Mouse (Mus musculus) midbrain, embryonic 14.5 days (tissue): Measurements from ENCODE around the gene Fn1. TPM values are rescaled to one million over a fixed set of nuclear protein-coding genes. Genes with fewer than 3 reads are reported as not detected.
A peak's percentile ranks its signal among the peaks of the same experiment; 100 is the strongest.

Source experiments
- ATAC-seq: fragments of 200-750 bp; cut with Nextera tagmentation; 2 replicates; pipeline ENCODE4 v1.8.0; 2017; ENCODE audit warnings: moderate number of reproducible peaks, moderate library complexity; ENCODE audit not compliant: low FRiP score, low TSS enrichment
- DNase-seq: peaks from one replicate; pipeline ENCODE4 v3.0.0-alpha.2; 2015
- H3K27ac ChIP-seq: fragments of 300-500 bp; sonication (generic); replicated peaks from 2 replicates; pipeline ENCODE4 v1.5.1; 2014; ENCODE audit warnings: mild to moderate bottlenecking, low read depth, low read length, moderate library complexity
- H3K27me3 ChIP-seq: fragments of 300-500 bp; sonication (generic); 2 replicates; pipeline ENCODE4 v1.6.1; 2014; ENCODE audit warnings: low read length, control low read depth, mixed read lengths; ENCODE audit not compliant: control insufficient read depth, insufficient read depth
- H3K36me3 ChIP-seq: fragments of 300-500 bp; sonication (generic); 2 replicates; pipeline ENCODE4 v1.6.1; 2014; ENCODE audit warnings: low read length, control low read depth; ENCODE audit not compliant: control insufficient read depth, insufficient read depth
- H3K4me1 ChIP-seq: fragments of 300-500 bp; sonication (generic); 2 replicates; pipeline ENCODE4 v1.6.1; 2014; ENCODE audit warnings: mild to moderate bottlenecking, antibody characterized with exemption, low read length, control low read depth; ENCODE audit not compliant: control insufficient read depth, insufficient read depth
- H3K4me2 ChIP-seq: fragments of 300-500 bp; sonication (generic); 2 replicates; pipeline ENCODE4 v1.6.1; 2014; ENCODE audit warnings: mild to moderate bottlenecking, low read length, moderate library complexity
- H3K4me3 ChIP-seq: fragments of 300-500 bp; sonication (generic); replicated peaks from 2 replicates; pipeline ENCODE4 v1.5.1; 2014; ENCODE audit warnings: low read depth, low read length
- H3K9ac ChIP-seq: fragments of 300-500 bp; sonication (generic); replicated peaks from 2 replicates; pipeline ENCODE4 v1.6.1; 2014; ENCODE audit warnings: mild to moderate bottlenecking, low read length, moderate library complexity
- H3K9me3 ChIP-seq: fragments of 300-500 bp; sonication (generic); 2 replicates; pipeline ENCODE4 v1.6.1; 2016; ENCODE audit warnings: low read length, control low read depth, mixed read lengths; ENCODE audit not compliant: control insufficient read depth
- WGBS: fragments of 180-500 bp; shearing (Covaris S2); extraction: QIAGEN DNeasy Blood & Tissue Kit; methylation state at CpG from one replicate; pipeline ENCODE4 v1.1.7; 2014; 5-methylcytosine and 5-hydroxymethylcytosine counted together
- polyA plus RNA-seq: library from polyadenylated mRNA; unstranded; fragments of >200 nt; fragmentation: Nextera tagmentation; extraction: Ambion mirVana; gene quantifications from 2 replicates; pipeline ENCODE4 v1.2.1, GENCODE M21; 2014

Fn1 gene
- polyA plus RNA-seq, 1 experiment from 2014 or later = 33.0 TPM

DNA sequence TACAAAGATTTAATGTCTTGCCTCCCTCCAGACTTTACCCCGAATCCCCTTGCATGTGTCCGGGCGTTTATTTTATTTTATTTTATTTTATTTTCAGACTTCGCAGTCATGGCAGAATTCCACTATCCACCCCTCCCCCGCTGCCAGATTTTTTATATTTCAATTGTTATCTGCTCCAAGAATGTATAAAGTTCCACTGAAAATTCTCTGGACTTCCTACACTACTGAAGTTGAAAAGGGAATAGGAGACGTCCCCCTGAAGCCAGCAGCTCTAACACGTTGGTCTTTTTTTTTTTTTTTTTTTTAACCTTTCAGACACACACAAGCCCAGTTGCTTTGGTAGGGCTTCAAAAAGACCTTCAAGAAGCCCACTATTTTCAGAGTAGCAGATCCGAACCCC lies 1.2 kb upstream of the Fn1 start:
- H3K4me2 ChIP-seq = peak overlapping the region; percentile 92
- WGBS = 16% methylated on average over 8 of the region's 8 CpGs
- peak overlapping the region; percentile 65 for H3K4me3 ChIP-seq
- no peaks in the 10 kb centered on the region for H3K9me3 ChIP-seq
- no peak for ATAC-seq
- H3K27me3 ChIP-seq = peaks cover 15% of the 10 kb centered on the region; the same call in 1 of the 2 replicates
- no peaks in the 10 kb centered on the region for H3K36me3 ChIP-seq
- 0 out of 2 replicates have a peak, but pooled peaks cover 4% of the 10 kb centered on the region for H3K4me1 ChIP-seq
- DNase-seq = no peak
- H3K9ac ChIP-seq = no peak overlapping the region
- no peak overlapping the region for H3K27ac ChIP-seq

DNA sequence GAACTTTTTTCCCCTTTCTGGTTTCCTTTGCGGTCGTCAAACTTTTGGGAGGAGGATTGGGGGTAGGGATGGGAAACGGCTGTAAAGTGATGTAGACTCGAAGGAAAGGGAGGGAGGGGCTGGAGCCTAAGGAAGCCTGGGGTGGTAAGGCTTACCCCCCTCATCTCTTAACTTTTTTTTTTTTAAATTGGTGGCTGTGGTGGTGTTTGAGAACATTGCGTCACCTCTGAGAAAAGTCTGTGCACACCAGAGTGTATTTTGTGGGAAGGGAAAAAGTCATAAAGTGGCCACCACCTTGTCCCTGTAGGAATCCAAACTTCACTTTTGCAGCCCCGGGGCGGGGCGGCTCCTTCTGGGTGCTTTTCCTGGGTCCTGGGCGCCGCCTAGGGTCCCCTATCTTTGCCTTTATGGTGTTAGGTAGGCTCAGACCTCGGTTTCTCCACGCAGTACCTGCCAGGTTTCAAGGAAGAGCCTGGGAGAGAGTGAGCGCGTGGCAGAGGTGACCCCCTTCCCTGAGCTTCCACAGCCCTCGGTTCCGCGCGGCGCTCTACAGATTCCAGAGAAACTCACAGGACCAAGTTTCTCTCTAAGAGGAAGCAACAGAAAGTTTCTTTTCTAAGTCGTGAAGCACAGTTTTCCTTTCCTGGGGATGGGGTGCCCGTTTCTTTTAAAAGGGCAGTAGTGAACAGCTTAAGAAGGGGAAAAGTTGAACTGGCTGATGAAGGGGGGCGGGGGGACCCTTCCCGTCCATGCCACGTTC lies 580 bp upstream of the Fn1 start:
- peak overlapping the region; percentile 65 for H3K4me3 ChIP-seq
- 0 out of 2 replicates have a peak, but pooled peaks cover 4% of the 10 kb centered on the region for H3K4me1 ChIP-seq
- peak overlapping the region; percentile 92 for H3K4me2 ChIP-seq
- H3K27me3 ChIP-seq = peaks cover 15% of the 10 kb centered on the region; the same call in 1 of the 2 replicates
- no peak overlapping the region for H3K27ac ChIP-seq
- 2% methylated on average over 24 of the region's 24 CpGs for WGBS
- DNase-seq = peak; percentile 35
- H3K36me3 ChIP-seq = no peaks in the 10 kb centered on the region
- peak; percentile 59 for ATAC-seq
- no peaks in the 10 kb centered on the region for H3K9me3 ChIP-seq
- no peak overlapping the region; the same call in 1 of the 2 replicates for H3K9ac ChIP-seq

DNA sequence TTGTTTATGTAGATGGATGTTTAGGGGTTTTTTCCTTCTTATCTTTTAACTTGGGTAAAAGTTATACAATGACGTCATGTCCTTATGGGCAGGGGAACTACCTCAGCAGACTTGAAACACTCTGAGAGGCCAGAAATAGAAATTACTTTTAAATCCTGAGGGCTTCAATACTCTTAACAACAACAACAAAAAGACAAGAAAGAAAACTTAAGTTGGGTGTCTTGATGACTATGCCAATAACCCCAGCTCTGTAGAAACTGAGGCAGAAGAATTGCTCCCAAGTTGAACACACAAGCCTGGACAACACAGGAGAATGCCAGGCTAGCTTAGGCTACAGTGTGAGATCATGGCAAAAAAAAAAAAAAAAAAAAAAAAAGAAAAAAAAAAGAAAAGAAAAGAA lies 1.2 kb downstream of the Fn1 start:
- peak overlapping the region; percentile 92; the same call in 1 of the 2 replicates for H3K4me2 ChIP-seq

DNA sequence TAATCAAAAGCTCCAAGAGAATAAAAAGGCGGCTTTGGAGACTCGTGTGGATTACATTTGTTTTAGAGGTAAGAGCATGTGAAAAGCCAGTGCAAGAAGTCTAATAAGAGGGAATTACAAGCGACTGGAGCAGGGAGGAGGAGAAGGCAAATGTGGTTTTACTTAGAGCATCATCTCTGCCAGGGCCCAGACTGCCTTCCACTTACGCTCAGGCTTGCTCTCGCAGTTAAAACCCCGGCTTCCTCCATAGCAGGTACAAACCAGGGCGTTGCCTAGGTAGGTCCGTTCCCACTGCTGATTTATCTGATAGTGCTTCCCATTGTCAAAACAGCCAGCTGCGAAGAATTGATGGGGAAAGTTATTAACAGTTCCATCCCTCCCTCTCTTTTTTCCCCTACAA lies 1.7 kb downstream of the Fn1 start:
- Histone ChIP-seq H3K27ac (no peak overlapping the region), H3K4me1 (0 out of 2 replicates have a peak, but pooled peaks cover 4% of the 10 kb centered on the region), H3K9me3 (no peaks in the 10 kb centered on the region), H3K4me2 (0 out of 2 replicates have a peak overlapping the region, but pooled peaks have one; percentile 92), H3K27me3 (peaks cover 15% of the 10 kb centered on the region; the same call in 1 of the 2 replicates), H3K36me3 (no peaks in the 10 kb centered on the region), H3K9ac (no peak overlapping the region), H3K4me3 (no peak overlapping the region)
- WGBS = 54% methylated on average over 9 of the region's 9 CpGs
- ATAC-seq (no peak), DNase-seq (no peak)

More for the DNA sequence above, 1.2 kb downstream of the Fn1 start:
- DNase-seq (no peak), ATAC-seq (no peak)
- Histone ChIP-seq H3K36me3 (no peaks in the 10 kb centered on the region), H3K27ac (no peak overlapping the region), H3K4me1 (0 out of 2 replicates have a peak, but pooled peaks cover 4% of the 10 kb centered on the region), H3K9me3 (no peaks in the 10 kb centered on the region), H3K4me3 (no peak overlapping the region), H3K9ac (no peak overlapping the region), H3K27me3 (peaks cover 15% of the 10 kb centered on the region; the same call in 1 of the 2 replicates)
- 46% methylated on average over 1 of the region's 1 CpGs for WGBS

DNA sequence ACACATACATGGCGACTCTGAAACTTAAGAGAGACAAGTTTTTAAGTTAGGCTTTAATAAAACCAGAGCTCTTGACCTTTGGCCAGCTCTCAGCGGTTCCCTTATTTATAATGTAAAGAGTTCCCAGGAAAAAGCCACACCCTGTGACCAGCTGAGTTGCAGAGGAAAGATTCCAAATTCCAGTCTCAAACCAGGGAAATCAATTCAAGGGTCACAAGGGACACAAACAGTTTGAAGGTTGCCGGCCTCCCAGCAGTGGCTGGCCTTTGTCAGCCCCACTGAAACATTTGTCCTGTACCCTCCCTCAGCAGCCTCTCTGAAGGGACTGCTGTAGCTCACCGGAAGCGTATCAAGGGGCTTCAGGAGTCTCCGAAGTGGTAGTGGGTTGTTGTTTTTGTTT lies 2.3 kb downstream of the Fn1 start:
- Histone ChIP-seq H3K36me3 (no peaks in the 10 kb centered on the region), H3K27me3 (peaks cover 15% of the 10 kb centered on the region; the same call in 1 of the 2 replicates), H3K9me3 (no peaks in the 10 kb centered on the region), H3K4me1 (0 out of 2 replicates have a peak, but pooled peaks cover 4% of the 10 kb centered on the region), H3K9ac (no peak overlapping the region), H3K4me2 (no peak overlapping the region), H3K27ac (no peak overlapping the region), H3K4me3 (no peak overlapping the region)
- DNase-seq = no peak
- no peak for ATAC-seq
- 29% methylated on average over 6 of the region's 6 CpGs for WGBS

GRCm38 (mm10) chr1:71648166-71648565 lies 4.8 kb downstream of the Fn1 start:
- DNase-seq (no peak), ATAC-seq (no peak)
- Histone ChIP-seq H3K4me1 (no peaks in the 10 kb centered on the region), H3K27ac (no peak overlapping the region), H3K36me3 (no peaks in the 10 kb centered on the region), H3K9me3 (no peaks in the 10 kb centered on the region), H3K4me2 (no peak overlapping the region), H3K27me3 (peaks cover 10% of the 10 kb centered on the region; the same call in 1 of the 2 replicates), H3K4me3 (no peak overlapping the region), H3K9ac (no peak overlapping the region)
- 91% methylated on average over 7 of the region's 7 CpGs for WGBS

- no peaks in the 10 kb centered on the region for H3K9me3 ChIP-seq
These were observed 6.2 kb downstream of the Fn1 start for GRCm38 (mm10) chr1:71646774-71647173.

DNA sequence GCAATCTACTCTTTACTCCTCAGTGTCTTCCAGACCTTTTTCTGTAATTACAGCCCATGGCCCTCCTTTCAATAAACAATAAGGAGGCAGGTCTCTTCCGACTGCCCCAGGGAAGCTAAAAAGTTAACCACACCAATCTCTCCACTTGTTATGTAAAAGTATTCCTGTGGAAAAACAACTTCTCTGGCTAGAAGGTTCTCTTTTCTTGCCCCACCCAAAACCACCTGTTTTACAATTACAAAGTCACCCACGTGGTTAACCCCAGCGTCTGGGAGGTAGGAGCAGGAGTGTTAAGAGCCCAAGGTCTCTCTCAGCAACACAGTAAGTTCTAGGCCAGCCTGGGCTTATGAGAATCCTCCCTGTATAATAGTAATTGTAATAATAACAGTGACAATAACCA lies 7.0 kb downstream of the Fn1 start:
- Histone ChIP-seq H3K9me3 (no peaks in the 10 kb centered on the region), H3K27ac (no peak overlapping the region), H3K9ac (no peak overlapping the region), H3K27me3 (peaks cover 3% of the 10 kb centered on the region; the same call in 1 of the 2 replicates), H3K4me1 (peaks cover 2% of the 10 kb centered on the region; the same call in 1 of the 2 replicates), H3K4me3 (no peak overlapping the region), H3K4me2 (no peak overlapping the region), H3K36me3 (peaks cover 4% of the 10 kb centered on the region; the same call in 1 of the 2 replicates)
- WGBS = 70% methylated on average over 3 of the region's 3 CpGs
- DNase-seq (no peak), ATAC-seq (no peak)

More at GRCm38 (mm10) chr1:71646774-71647173, 6.2 kb downstream of the Fn1 start:
- Histone ChIP-seq H3K27ac (no peak overlapping the region), H3K4me1 (no peaks in the 10 kb centered on the region), H3K36me3 (peaks cover 4% of the 10 kb centered on the region; the same call in 1 of the 2 replicates), H3K4me3 (no peak overlapping the region), H3K4me2 (no peak overlapping the region), H3K9ac (no peak overlapping the region), H3K27me3 (peaks cover 8% of the 10 kb centered on the region; the same call in 1 of the 2 replicates)
- ATAC-seq (no peak), DNase-seq (no peak)
- WGBS = 87% methylated on average over 5 of the region's 5 CpGs
